Mouse (Mus musculus) MEL (cell line): ENCODE measurements at regions not wholly inside any gene's neighbourhood (a gene's known extent, or its start where the extent isn't known, plus 50 kb on each side); places are given as distances from the start of the nearest gene placed in this dataset.
"Not testable (repeated sequence)": the region's sequence is repeated elsewhere in the genome, so short reads cannot be mapped to it uniquely, and the experiment has no call there.

Experiments used
- DNase-seq: peaks from one replicate; pipeline ENCODE4 v3.0.0; 2011; ENCODE audit warnings: low read depth, low spot score
- H3K27ac ChIP-seq: 2 replicates; pipeline ENCODE4 v1.5.1; 2012; ENCODE audit warnings: low read depth, mild to moderate bottlenecking, control low read depth, low read length, moderate library complexity; ENCODE audit not compliant: control insufficient read depth
- H3K27me3 ChIP-seq, 2 experiments: fragments of 150-350 bp in 1 of 2; sonication (generic) in 1 of 2; 2 replicates each; pipeline ENCODE4 v1.6.1; 2012; ENCODE audit warnings: low read length in 2 of 2, mild to moderate bottlenecking in 2 of 2, improper control_type of control experiment in 1 of 2, moderate library complexity in 1 of 2; ENCODE audit not compliant: insufficient read depth in 2 of 2, control insufficient read depth in 1 of 2
- H3K36me3 ChIP-seq, 2 experiments: 2 replicates each; pipeline ENCODE4 v1.6.1; 2012 to 2014; ENCODE audit warnings: low read length in 2 of 2, improper control_type of control experiment in 1 of 2, inconsistent platforms in 1 of 2, mild to moderate bottlenecking in 1 of 2; ENCODE audit not compliant: insufficient read depth in 2 of 2, control insufficient read depth in 1 of 2
- H3K4me1 ChIP-seq, 2 experiments: fragments of 150-350 bp in 1 of 2; sonication (generic) in 1 of 2; 2 replicates each; pipeline ENCODE4 v1.6.1; 2012; ENCODE audit warnings: low read length in 2 of 2, improper control_type of control experiment in 1 of 2, mild to moderate bottlenecking in 1 of 2; ENCODE audit not compliant: insufficient read depth in 2 of 2, control insufficient read depth in 1 of 2
- H3K4me3 ChIP-seq, 2 experiments: fragments of 150-350 bp in 1 of 2; sonication (generic) in 1 of 2; 2 replicates each; pipeline ENCODE4 v1.5.1; 2012; ENCODE audit warnings: low read depth in 2 of 2, low read length in 2 of 2, mild to moderate bottlenecking in 2 of 2, moderate library complexity in 2 of 2, control low read depth in 1 of 2, improper control_type of control experiment in 1 of 2; ENCODE audit not compliant: control insufficient read depth in 1 of 2, insufficient read depth in 1 of 2
- H3K79me2 ChIP-seq: 2 replicates; pipeline ENCODE4 v1.6.1; 2012; ENCODE audit warnings: mild to moderate bottlenecking, low read length, moderate library complexity; ENCODE audit not compliant: control insufficient read depth, poor library complexity, insufficient read depth
- H3K9ac ChIP-seq: 2 replicates; pipeline ENCODE4 v1.6.1; 2012; ENCODE audit warnings: low read depth, mild to moderate bottlenecking, control low read depth, low read length, moderate library complexity; ENCODE audit not compliant: control insufficient read depth, poor library complexity, severe bottlenecking
- H3K9me3 ChIP-seq: fragments of 150-350 bp; sonication (generic); replicated peaks from 2 replicates; pipeline ENCODE4 v1.6.1; 2012; ENCODE audit warnings: mild to moderate bottlenecking, low read length, improper control_type of control experiment, moderate library complexity; ENCODE audit not compliant: insufficient read depth
- BHLHE40 ChIP-seq: IDR thresholded peaks from 2 replicates; pipeline ENCODE4 v1.6.1; 2012; ENCODE audit warnings: low read depth, mild to moderate bottlenecking, inconsistent platforms, low read length, improper control_type of control experiment, borderline replicate concordance
- CHD2 ChIP-seq: IDR thresholded peaks from 2 replicates; pipeline ENCODE4 v1.6.1; 2011; ENCODE audit warnings: low read length, improper control_type of control experiment
- CTCF ChIP-seq, 3 experiments: IDR thresholded peaks in 2 of 3; conservative IDR thresholded peaks in 1 of 3; 2 replicates each; pipeline ENCODE4 v1.5.1; 2011 to 2012; ENCODE audit warnings: low read length in 3 of 3, low read depth in 2 of 3, mild to moderate bottlenecking in 2 of 3, improper control_type of control experiment in 1 of 3, inconsistent platforms in 1 of 3, mixed read lengths in 1 of 3, moderate library complexity in 1 of 3; ENCODE audit not compliant: control insufficient read depth in 1 of 3, insufficient read depth in 1 of 3, poor library complexity in 1 of 3, severe bottlenecking in 1 of 3
- KAT2A ChIP-seq: conservative IDR thresholded peaks from 2 replicates; pipeline ENCODE4 v1.6.1; 2012; ENCODE audit warnings: low read depth, low read length, improper control_type of control experiment, inconsistent platforms
- MAFK ChIP-seq: IDR thresholded peaks from 2 replicates; pipeline ENCODE4 v1.6.1; 2011; ENCODE audit warnings: low read depth, mild to moderate bottlenecking, low read length, improper control_type of control experiment, borderline replicate concordance
- MAX ChIP-seq: IDR thresholded peaks from 2 replicates; pipeline ENCODE4 v1.6.1; 2011; ENCODE audit warnings: low read length, improper control_type of control experiment
- POLR2AphosphoS5 ChIP-seq: IDR thresholded peaks from 2 replicates; pipeline ENCODE4 v1.6.1; 2012; ENCODE audit warnings: low read depth, borderline replicate concordance, mild to moderate bottlenecking, inconsistent platforms, low read length, moderate library complexity, mixed read lengths
- RAD21 ChIP-seq: IDR thresholded peaks from 2 replicates; pipeline ENCODE4 v1.6.1; 2011; ENCODE audit warnings: mild to moderate bottlenecking, low read depth, low read length, improper control_type of control experiment
- SIN3A ChIP-seq: IDR thresholded peaks from 2 replicates; pipeline ENCODE4 v1.6.1; 2012; ENCODE audit warnings: low read length, improper control_type of control experiment, inconsistent platforms
- SMC3 ChIP-seq: IDR thresholded peaks from 2 replicates; pipeline ENCODE4 v1.6.1; 2011; ENCODE audit warnings: low read depth, low read length, improper control_type of control experiment
- TAL1 ChIP-seq: IDR thresholded peaks from 2 replicates; pipeline ENCODE4 v1.6.1; 2012; ENCODE audit warnings: mild to moderate bottlenecking, inconsistent platforms, low read length, moderate library complexity, mixed read lengths
- ZKSCAN1 ChIP-seq: IDR thresholded peaks from 2 replicates; pipeline ENCODE4 v1.6.1; 2012; ENCODE audit warnings: low read depth, mild to moderate bottlenecking, inconsistent platforms, low read length, improper control_type of control experiment, moderate library complexity
- ZMIZ1 ChIP-seq: IDR thresholded peaks from 2 replicates; pipeline ENCODE4 v1.6.1; 2012; ENCODE audit warnings: low read depth, mild to moderate bottlenecking, inconsistent platforms, low read length, improper control_type of control experiment, moderate library complexity

DNA sequence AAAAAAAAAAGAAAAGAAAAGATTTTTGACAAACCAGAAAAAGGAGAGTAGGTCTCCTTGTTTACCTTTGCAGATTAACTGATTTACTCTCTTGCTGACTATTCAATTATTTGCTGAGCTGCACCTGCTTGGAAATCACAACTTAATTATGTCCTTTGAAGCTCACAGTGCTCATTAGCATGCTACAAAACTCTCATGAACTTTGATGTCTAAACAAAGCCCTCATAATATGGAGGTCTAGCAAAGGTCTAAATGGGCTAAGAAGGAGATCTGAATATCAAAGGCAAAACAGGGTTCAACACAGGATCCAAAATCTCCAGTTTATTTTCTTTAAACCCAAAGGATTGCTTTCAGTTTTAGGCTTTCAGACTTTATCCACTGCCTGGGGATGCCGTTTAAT, 1840.4 kb upstream of the Flrt2 start:
- no peak for DNase-seq
- Histone ChIP-seq H3K4me1 (no peaks in the 10 kb centered on the region), H3K27ac (no peak overlapping the region), H3K4me3 (no peak overlapping the region), H3K36me3 (no peaks in the 10 kb centered on the region), H3K27me3 (no peaks in the 10 kb centered on the region), H3K79me2 (no peaks in the 10 kb centered on the region), H3K9me3 (no peaks in the 10 kb centered on the region), H3K9ac (no peak overlapping the region)
- no peak for TF ChIP-seq CHD2
- TF ChIP-seq KAT2A, result no peak

GRCm38 (mm10) chr12:93885946-93886345, 1806.1 kb upstream of the Flrt2 start:
- DNase-seq, result no peak
- H3K27ac ChIP-seq, result no peak overlapping the region
- TF ChIP-seq BHLHE40 (no peak), TAL1 (no peak), ZKSCAN1 (no peak), SIN3A (no peak), MAX (no peak)
- TF ChIP-seq, all 39 proteins: peak for 0
- Histone ChIP-seq H3K9me3 (no peaks in the 10 kb centered on the region), H3K9ac (no peak overlapping the region), H3K27me3 (no peaks in the 10 kb centered on the region), H3K4me3 (no peak overlapping the region), H3K79me2 (no peaks in the 10 kb centered on the region), H3K36me3 (no peaks in the 10 kb centered on the region), H3K4me1 (no peaks in the 10 kb centered on the region)

GRCm38 (mm10) chr12:93890109-93890508, 1801.9 kb upstream of the Flrt2 start:
- Histone ChIP-seq H3K9ac (no peak overlapping the region), H3K9me3 (no peaks in the 10 kb centered on the region), H3K36me3 (no peaks in the 10 kb centered on the region), H3K4me3 (no peak overlapping the region), H3K4me1 (no peaks in the 10 kb centered on the region), H3K79me2 (no peaks in the 10 kb centered on the region), H3K27ac (no peak overlapping the region), H3K27me3 (no peaks in the 10 kb centered on the region)
- DNase-seq, result no peak
- TF ChIP-seq SIN3A (no peak), MAFK (no peak), BHLHE40 (no peak), ZMIZ1 (no peak), SMC3 (no peak), RAD21 (no peak), POLR2AphosphoS5 (no peak), TAL1 (no peak), CTCF (IDR thresholded peaks at IDR 0.05 in 2 of 3, conservative IDR thresholded peaks at IDR 0.05 in 1 of 3; ENCODE audit: control insufficient read depth in 1 of 3, insufficient read depth in 1 of 3, low read depth in 2 of 3, low read length in 3 of 3, poor library complexity in 1 of 3, severe bottlenecking in 1 of 3) (no peak)

DNA sequence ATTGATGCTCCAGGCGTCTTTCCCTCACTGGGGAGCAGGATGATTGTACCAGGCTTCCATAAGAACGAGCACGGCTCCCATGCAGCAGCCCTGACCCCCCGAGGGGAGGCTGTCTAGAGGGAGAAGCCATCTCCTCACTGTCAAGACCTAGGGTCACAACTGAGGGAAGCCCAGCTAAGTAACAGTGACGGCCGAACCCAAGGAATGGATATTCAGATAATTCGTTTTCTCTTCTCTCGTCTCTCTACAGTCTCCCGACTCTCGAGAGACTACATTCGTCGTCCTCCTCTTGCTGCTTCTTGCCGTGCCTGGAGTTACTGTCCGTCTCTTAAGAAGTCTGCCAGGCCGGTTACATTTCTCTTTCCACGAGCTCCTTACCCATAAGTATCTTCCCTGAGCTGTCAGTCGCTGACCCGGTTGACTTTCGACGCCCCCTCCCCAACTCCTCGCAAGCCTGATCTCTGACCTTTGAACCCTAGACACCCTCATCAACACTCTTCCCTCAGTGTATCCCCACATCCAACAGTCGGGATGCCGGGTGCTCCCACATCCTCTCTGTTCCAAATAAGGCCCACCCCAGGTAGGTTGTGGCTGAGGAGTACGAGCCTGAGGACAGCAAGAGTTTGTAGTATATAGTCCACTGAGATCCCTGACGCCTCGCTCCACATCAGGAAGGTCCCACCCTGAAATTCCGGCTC, 1763.3 kb upstream of the Flrt2 start:
- H3K4me3 ChIP-seq, H3K79me2 ChIP-seq, H3K27me3 ChIP-seq, H3K4me1 ChIP-seq, H3K9ac ChIP-seq, H3K36me3 ChIP-seq, H3K27ac ChIP-seq, DNase-seq, H3K9me3 ChIP-seq: not testable (repeated sequence)

DNA sequence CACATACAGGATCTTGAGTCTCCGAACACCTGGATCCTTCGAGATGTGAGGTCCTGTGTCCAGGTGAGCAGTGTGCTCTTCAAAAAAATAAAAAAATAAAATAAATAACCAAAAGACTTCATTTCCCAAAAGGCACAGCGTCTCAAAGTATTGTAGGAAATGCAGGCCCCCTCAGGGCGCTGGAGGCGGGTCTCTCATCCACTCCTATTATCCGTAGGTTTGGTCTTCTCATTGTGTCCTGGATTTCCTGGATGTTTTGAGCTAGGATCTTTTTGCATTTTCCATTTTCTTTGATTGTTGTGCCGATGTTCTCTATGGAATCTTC, 1762.8 kb upstream of the Flrt2 start:
- not testable (repeated sequence) for H3K36me3 ChIP-seq, H3K4me1 ChIP-seq, H3K4me3 ChIP-seq, H3K27me3 ChIP-seq, DNase-seq, H3K27ac ChIP-seq, H3K9me3 ChIP-seq, H3K9ac ChIP-seq, H3K79me2 ChIP-seq
